Mouse (Mus musculus) heart, postnatal 36 days (tissue): ENCODE data around the gene 1190002N15Rik. TPM values are rescaled to one million over a fixed set of nuclear protein-coding genes. Genes with fewer than 3 reads are reported as not detected.

ENCODE experiments used
- DNase-seq, 2 experiments: peaks; one replicate each; pipeline ENCODE4 v3.0.0; 2021 to 2022
- intact Hi-C: fragments of 180-260 bp; cut with DNase I; formaldehyde crosslinking; loops from one replicate; pipeline ENCODE4 v1.15.1; 2025
- total RNA-seq, 2 experiments: library from RNA; stranded (reverse); gene quantifications; 2 replicates each; pipeline ENCODE4 v1.2.3; 2021

Gene 1190002N15Rik
- 10 to 100 TPM; 30.7 to 30.9 TPM for total RNA-seq

GRCm38 (mm10) chr9:94537970-94538822, at the start of gene 1190002N15Rik:
Gene 1190002N15Rik, minus strand, starts transcription at chr9:94538081.
- peak; percentile 93 to 95 for DNase-seq
- intact Hi-C loops, result loop anchor here (2.0 to 10.0 kb wide), 4 partner anchors 19 to 1993 kb away; partner anchors contain the start of gene Plod2

DNA sequence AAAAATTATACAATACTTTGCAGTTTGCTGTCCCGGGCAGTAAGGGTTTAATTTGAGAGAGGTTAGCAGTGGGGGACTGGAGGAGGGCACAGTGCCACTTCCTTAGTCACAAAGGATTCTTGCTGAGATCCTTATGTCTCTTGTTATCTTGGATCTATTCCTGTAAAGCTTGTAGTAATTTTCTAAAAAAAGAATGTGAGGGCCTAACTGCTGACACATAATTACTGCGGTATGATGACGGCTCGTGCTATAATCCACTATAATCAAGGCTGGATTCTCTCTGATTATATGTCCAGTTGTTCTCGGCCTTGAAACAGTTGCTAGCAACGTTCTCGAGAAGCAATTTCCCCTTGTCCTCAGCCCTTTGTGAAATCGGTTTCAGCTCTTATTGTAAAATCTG, 44.4 kb upstream of the 1190002N15Rik start:
- DNase-seq, result no peak
- intact Hi-C loops, result no loop called here

GRCm38 (mm10) chr9:94581661-94582060, 43.8 kb upstream of the 1190002N15Rik start:
- intact Hi-C loops, result no loop called here
- DNase-seq, result no peak

- intact Hi-C loops, result no loop called here
- DNase-seq, result no peak
Observed at GRCm38 (mm10) chr9:94580071-94580737, 42.3 kb upstream of the 1190002N15Rik start.

DNA sequence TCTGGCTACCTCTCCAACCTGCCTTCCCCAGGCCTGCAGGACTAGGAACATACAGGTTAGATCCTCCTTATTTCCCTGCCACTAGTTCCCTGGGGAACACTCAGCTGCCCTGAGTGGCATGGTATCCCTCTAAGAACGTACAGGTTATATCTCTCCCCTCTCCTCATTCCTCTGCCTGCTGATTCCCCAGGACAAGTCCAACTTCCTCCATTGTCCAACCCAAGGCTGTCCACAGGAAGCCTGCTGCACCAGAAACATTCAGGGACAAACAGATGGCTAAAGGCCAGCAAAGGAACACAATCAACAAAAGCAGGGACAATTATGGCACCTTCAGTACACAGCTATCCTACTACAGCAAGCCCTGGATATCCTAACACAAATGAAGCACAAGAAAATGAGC, 33.9 kb upstream of the 1190002N15Rik start:
- peak in 1 of 2 experiments; percentile 7 for DNase-seq
- intact Hi-C loops, result no loop called here

DNA sequence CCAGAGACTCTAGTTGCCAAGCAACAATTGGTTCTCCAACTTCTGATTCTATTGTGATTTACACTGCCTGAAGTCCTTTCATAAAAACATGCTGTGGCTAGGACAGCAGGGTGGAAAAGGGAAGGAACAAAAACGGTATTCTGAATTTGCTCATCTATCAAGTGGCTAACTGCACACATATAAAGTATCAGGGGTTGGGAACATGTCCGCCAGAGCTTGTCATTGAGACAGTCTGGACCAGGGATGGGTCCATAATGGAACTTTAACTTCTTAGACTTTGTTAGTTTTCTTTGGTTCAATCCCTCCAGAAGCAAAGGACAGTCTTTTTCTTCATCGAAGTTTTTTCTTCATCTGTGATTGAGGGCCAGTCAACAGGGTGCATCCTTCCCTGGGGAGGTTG, 30.5 kb upstream of the 1190002N15Rik start:
- intact Hi-C loops, result no loop called here
- no peak for DNase-seq

- intact Hi-C loops, result no loop called here
- no peak for DNase-seq
Observed at GRCm38 (mm10) chr9:94567722-94568314, 29.9 kb upstream of the 1190002N15Rik start.

DNA sequence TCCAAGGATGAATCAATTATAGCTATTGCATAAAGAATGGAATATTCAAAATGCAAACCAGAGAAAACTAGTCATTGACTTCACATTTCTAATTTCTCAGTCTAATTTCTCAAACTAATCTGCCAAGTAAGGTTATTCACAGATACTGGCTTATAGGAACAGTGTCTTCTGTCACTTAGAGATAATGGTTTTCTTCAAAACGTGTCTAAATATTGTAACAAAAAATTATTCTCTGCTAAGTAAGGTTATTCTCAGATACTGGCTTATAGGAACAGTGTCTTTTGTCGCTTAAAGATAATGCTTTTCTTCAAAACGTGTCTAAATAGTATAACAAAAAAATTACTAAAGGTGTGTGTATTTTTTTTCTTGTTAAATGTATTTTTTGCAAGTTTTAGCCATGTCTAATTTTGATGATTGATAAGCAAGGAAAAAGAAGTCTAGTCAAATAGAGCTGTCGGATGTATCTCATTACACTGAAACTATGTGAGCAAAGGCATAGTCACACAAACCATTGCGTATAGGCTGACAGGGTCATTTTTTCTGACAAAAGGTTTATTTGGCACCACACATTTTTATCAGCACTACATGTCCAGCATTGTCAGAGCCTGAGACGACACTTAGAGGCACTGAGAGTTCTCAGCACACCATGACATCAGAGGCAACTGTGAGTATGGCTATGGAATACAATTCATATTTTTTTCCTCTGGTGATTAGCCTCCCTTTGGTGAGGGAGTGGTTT, 19.1 kb upstream of the 1190002N15Rik start:
- DNase-seq, result no peak
- intact Hi-C loops, result loop anchor here (2.0 kb wide), 1 partner anchor 18 kb away; the partner anchor contains the start of gene 1190002N15Rik

- intact Hi-C loops, result loop anchor here (2.0 kb wide), 1 partner anchor 17 kb away; the partner anchor contains the start of gene 1190002N15Rik
- no peak for DNase-seq
Observed at GRCm38 (mm10) chr9:94556249-94556648, 18.4 kb upstream of the 1190002N15Rik start.

GRCm38 (mm10) chr9:94550493-94551095, 12.7 kb upstream of the 1190002N15Rik start:
- intact Hi-C loops, result no loop called here
- DNase-seq, result no peak

- intact Hi-C loops, result no loop called here
- DNase-seq, result no peak
Observed at GRCm38 (mm10) chr9:94543881-94544280, 6.0 kb upstream of the 1190002N15Rik start.

DNA sequence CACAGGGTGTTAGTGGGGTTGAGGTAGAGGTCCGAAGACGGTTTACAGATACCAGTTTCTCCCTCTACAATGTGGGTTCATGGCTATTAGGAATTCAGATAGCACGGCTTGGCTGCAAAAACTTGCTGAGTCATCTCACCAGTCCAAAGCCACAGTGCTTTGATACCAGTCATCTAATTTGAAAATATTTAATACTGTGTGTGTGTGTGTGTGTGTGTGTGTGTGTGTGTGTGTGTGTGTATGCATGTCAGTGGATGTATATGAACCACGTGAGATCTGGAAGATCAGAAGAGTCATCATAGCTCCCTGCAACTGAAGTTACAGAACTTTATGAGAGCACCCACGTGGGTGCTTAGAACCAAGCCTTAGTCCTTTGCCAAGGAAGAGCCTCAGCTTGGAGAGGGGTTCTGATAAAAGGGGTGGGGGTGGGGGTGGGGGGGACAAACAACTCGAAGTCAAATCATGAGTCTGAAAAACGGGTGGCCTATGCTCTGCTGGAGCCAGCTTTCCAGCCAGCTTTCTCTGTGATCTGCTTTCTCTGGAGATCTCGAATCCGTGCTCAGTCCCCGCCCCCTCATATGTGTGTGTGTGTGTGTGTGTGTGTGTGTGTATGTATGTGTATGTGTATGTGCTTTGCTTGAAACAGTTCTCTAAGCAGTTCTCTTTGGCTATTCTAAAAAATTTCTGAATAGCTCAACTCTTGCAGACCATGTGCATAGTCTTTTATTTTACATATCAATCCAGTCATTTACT, 2.6 kb upstream of the 1190002N15Rik start:
- intact Hi-C loops, result no loop called here
- DNase-seq, result no peak

GRCm38 (mm10) chr9:94539346-94539865, 1.5 kb upstream of the 1190002N15Rik start:
- intact Hi-C loops, result loop anchor here (2.0 to 10.0 kb wide), 3 partner anchors 17 to 1995 kb away; partner anchors contain the start of gene Plod2
- DNase-seq, result no peak

DNA sequence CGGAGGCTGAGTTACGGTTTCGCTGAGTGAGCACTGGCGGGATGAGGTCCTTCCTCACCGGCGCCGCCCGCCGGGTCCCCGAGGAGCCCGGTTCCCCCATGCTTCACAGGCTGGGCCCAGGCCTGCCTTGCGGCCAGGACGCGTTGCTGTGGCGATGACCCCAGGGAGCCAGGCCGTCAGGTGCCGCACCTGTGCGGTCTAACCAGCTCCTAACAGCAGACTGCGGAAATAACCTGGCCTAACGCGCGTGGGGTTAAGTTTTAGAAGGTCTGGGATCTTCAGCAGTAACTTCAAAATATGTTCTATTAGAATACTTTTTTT, 902 bp upstream of the 1190002N15Rik start:
- intact Hi-C loops, result loop anchor here (2.0 to 10.0 kb wide), 3 partner anchors 18 to 1994 kb away; partner anchors contain the start of gene Plod2
- DNase-seq, result no peak

DNA sequence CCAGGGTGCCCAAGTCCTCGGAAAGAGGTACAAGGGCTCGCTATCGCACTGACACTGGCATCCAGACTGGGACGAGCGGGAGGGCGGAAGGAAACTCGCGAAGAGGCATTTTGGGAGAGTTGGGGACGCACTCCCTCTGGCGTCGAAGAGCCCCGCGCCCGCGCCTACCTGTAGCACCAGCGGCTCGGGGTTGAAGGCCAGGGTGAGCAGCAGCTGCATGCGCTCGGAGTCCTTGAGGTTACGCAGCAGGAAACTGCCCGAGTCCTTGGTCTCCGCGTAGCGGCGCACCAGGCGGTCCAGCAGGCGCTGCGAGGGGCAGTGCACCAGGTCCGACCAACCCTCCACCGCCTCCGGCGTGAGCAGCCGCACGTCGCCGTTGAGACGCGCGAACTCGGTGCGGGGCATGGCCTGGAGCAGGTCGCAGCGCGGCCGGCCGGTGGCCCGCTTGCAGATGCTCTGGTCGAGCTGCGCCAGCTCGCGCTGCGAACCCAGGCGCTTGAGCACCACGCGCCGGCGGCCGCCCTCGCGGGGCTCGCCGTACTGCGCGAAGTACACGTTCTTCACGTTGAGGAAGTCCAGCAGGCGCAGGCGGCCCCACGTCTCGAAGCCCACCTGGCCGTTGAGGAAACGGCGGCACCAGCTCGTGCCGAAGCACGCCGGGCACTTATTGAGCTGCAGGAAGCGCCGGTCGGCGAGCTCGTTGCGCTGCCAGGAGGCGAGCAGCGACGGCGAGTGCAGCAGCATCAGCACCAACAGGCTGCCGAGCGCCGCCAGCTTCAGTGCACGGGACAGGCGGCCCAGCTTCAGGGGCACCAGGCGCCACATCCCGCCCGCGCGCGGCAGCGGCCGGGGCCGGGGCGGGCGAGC, 597 bp downstream of the 1190002N15Rik start:
- DNase-seq, result peak; percentile 68 to 85
- intact Hi-C loops, result loop anchor here (2.0 to 10.0 kb wide), 3 partner anchors 40 to 1992 kb away; partner anchors contain the start of gene Plod2

DNA sequence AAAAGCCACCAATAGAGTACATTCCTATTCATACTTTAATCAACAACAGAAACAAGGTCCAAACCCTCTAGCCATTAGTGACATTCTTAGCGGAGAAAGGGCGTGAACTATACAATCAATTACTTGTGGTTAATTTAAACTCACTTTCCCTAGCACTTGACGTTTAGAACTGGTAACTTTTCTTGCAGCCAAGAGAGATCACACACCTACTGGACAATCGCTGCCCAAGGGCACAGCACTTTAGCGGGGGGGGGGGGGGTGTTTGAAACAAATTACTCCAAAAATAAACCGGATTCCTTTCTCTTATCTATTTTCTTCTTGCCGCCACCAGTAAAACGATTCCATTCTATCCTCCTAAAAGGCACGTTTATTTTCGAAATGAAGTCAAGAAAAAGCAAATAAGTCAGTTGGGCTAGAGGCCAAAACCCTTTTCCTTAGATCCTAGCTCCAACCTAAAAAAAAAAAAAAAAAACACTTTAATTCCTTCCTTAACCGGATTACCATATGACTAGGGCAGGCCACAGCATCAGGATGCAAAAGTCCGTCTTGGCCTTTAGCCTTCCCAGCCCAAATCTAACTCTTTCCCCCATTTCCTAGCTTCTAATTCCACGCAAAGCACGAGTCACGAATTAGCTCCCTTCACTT, 1.5 kb downstream of the 1190002N15Rik start:
- intact Hi-C loops, result loop anchor here (2.0 to 10.0 kb wide), 3 partner anchors 41 to 1992 kb away; partner anchors contain the start of gene Plod2
- no peak for DNase-seq

DNA sequence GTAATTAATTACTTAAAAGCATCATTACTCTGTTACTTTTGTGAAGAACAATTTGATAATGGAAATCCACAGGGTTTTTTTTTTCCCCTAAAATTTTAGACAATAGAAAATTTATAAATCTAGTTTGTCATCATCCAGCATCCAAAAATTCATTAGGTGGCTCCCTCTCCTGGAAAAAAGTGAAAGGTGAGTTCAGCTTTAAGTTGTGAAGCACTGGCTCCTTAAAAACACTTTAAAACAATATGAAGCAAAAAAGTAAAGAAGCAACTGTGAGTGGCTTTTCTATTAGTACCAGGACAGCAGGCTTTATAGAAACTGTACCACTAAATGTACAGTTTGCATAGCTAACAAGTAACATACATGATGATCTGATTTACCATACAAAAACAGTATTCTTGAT, 3.1 kb downstream of the 1190002N15Rik start:
- intact Hi-C loops, result loop anchor here (5.0 to 10.0 kb wide), 2 partner anchors 43 to 1990 kb away; partner anchors contain the start of gene Plod2
- DNase-seq, result no peak
